Mouse (Mus musculus): ENCODE results near the gene Atl3. TPM values are rescaled to one million over a fixed set of nuclear protein-coding genes. Genes with fewer than 3 reads are reported as not detected.

Gene Atl3
- total RNA-seq, 2 experiments from 2014 or later, result 17.2 to 20.1 TPM

GRCm38 (mm10) chr19:7556641-7557040 is 62.8 kb downstream of the Atl3 start:
- no peak for DNase-seq
- intact Hi-C loops (cut with DNase I), result loop anchor here (2.0 kb wide), 2 partner anchors 26 to 28 kb away; no protein-coding TSS in a partner anchor

- intact Hi-C loops (cut with DNase I), result loop anchor here (2.0 kb wide), 2 partner anchors 27 kb away; no protein-coding TSS in a partner anchor
- DNase-seq, result peak; percentile 72 to 79
Measured at GRCm38 (mm10) chr19:7557328-7557822, 63.5 kb downstream of the Atl3 start, which contains the start of gene Pla2g16. Gene Pla2g16, plus strand, starts transcription at chr19:7557459.

GRCm38 (mm10) chr19:7557844-7558243 is 64.0 kb downstream of the Atl3 start:
- intact Hi-C loops (cut with DNase I), result loop anchor here (2.0 kb wide), 3 partner anchors 27 to 37 kb away; no protein-coding TSS in a partner anchor
- DNase-seq, result peak in 1 of 2 experiments; percentile 27

GRCm38 (mm10) chr19:7558675-7559074 is 64.8 kb downstream of the Atl3 start:
- intact Hi-C loops (cut with DNase I), result loop anchor here (2.0 kb wide), 1 partner anchor 36 kb away; no protein-coding TSS in a partner anchor
- DNase-seq, result no peak

GRCm38 (mm10) chr19:7559986-7560385 is 66.1 kb downstream of the Atl3 start:
- DNase-seq, result no peak
- intact Hi-C loops (cut with DNase I), result loop anchor here (2.0 kb wide), 1 partner anchor 35 kb away; no protein-coding TSS in a partner anchor

- DNase-seq, result no peak
- intact Hi-C loops (cut with DNase I), result no loop called here
Measured at GRCm38 (mm10) chr19:7561456-7561855, 67.6 kb downstream of the Atl3 start.

- intact Hi-C loops (cut with DNase I), result no loop called here
- no peak for DNase-seq
Measured at GRCm38 (mm10) chr19:7562601-7563129, 68.8 kb downstream of the Atl3 start.

- no peak for DNase-seq
- intact Hi-C loops (cut with DNase I), result no loop called here
Measured at GRCm38 (mm10) chr19:7563676-7564075, 69.8 kb downstream of the Atl3 start.

- no peak for DNase-seq
- intact Hi-C loops (cut with DNase I), result no loop called here
Measured at GRCm38 (mm10) chr19:7564457-7564856, 70.6 kb downstream of the Atl3 start.

- intact Hi-C loops (cut with DNase I), result no loop called here
Measured at GRCm38 (mm10) chr19:7566826-7567225, 73.0 kb downstream of the Atl3 start.

GRCm38 (mm10) chr19:7568364-7568763 is 74.5 kb downstream of the Atl3 start:
- DNase-seq, result no peak
- intact Hi-C loops (cut with DNase I), result no loop called here

More at GRCm38 (mm10) chr19:7566826-7567225, 73.0 kb downstream of the Atl3 start:
- no peak for DNase-seq

- no peak for DNase-seq
- intact Hi-C loops (cut with DNase I), result no loop called here
Measured at GRCm38 (mm10) chr19:7569650-7570049, 75.8 kb downstream of the Atl3 start.

- DNase-seq, result no peak
- intact Hi-C loops (cut with DNase I), result no loop called here
Measured at GRCm38 (mm10) chr19:7576180-7576579, 82.3 kb downstream of the Atl3 start.

GRCm38 (mm10) chr19:7577710-7578109 is 83.9 kb downstream of the Atl3 start:
- DNase-seq, result no peak
- intact Hi-C loops (cut with DNase I), result no loop called here

GRCm38 (mm10) chr19:7581042-7581441 is 87.2 kb downstream of the Atl3 start:
- intact Hi-C loops (cut with DNase I), result no loop called here
- no peak for DNase-seq

GRCm38 (mm10) chr19:7583101-7583500 is 89.3 kb downstream of the Atl3 start:
- DNase-seq, result no peak
- intact Hi-C loops (cut with DNase I), result no loop called here

- intact Hi-C loops (cut with DNase I), result no loop called here
Measured at GRCm38 (mm10) chr19:7583599-7583998, 89.8 kb downstream of the Atl3 start.

GRCm38 (mm10) chr19:7585279-7585678 is 91.4 kb downstream of the Atl3 start:
- intact Hi-C loops (cut with DNase I), result loop anchor here (2.0 kb wide), 1 partner anchor 28 kb away; the partner anchor contains the start of gene Pla2g16
- peak in 1 of 2 experiments; percentile 27 for DNase-seq

More at GRCm38 (mm10) chr19:7583599-7583998, 89.8 kb downstream of the Atl3 start:
- no peak for DNase-seq

- intact Hi-C loops (cut with DNase I), result loop anchor here (2.0 kb wide), 1 partner anchor 29 kb away; the partner anchor contains the start of gene Pla2g16
- no peak for DNase-seq
Measured at GRCm38 (mm10) chr19:7585764-7586163, 91.9 kb downstream of the Atl3 start.

Measured in heart, postnatal 36 days (tissue).